Mouse (Mus musculus): ENCODE measurements at regions not wholly inside any gene's neighbourhood (a gene's known extent, or its start where the extent isn't known, plus 50 kb on each side); places are given as distances from the start of the nearest gene placed in this dataset.

DNA sequence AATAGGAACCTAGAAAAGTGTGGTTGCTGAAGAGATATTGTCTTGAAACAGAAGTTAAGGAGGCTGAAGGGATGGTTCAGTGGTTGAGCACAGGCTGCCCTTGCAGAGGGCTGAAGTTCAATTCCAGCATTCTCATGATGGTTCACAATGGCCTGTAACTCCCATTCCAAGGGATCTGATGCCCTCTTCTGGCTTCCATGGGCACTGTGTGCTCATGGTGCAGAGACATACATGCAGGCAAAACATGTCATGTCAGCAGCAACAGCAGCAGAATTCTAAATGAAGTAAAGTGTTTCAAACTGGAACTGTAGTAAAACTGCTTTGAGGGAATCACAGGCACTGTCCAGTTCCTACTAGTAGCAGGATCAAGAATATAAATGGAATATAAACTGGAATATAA is 162.7 kb upstream of the Zpld1 start:
- DNase-seq (ENCODE audit: low spot score in 2 of 2), result no peak

DNA sequence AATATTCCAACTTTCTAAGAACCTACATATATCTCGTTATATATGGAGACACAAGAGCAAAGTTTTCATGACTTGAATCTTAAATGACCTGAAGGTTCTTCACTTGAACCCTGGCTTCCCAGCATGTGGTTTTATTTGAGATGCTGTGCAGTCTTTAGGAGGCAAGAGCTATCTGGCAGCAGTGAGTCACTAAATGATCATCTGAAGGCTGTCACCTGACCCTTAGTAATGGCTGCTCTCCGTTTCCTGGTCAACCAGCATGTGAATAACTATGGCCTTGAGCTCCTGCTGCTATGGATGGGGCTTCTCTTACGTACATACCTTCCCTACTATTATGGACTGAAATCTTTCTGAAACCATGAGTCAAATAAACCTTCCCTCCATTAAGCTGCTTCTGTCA is 149.8 kb upstream of the Zpld1 start:
- DNase-seq (ENCODE audit: low spot score in 2 of 2), result no peak

GRCm38 (mm10) chr16:55442821-55443581 is 145.2 kb upstream of the Zpld1 start:
- DNase-seq (ENCODE audit: low spot score in 2 of 2), result no peak

DNA sequence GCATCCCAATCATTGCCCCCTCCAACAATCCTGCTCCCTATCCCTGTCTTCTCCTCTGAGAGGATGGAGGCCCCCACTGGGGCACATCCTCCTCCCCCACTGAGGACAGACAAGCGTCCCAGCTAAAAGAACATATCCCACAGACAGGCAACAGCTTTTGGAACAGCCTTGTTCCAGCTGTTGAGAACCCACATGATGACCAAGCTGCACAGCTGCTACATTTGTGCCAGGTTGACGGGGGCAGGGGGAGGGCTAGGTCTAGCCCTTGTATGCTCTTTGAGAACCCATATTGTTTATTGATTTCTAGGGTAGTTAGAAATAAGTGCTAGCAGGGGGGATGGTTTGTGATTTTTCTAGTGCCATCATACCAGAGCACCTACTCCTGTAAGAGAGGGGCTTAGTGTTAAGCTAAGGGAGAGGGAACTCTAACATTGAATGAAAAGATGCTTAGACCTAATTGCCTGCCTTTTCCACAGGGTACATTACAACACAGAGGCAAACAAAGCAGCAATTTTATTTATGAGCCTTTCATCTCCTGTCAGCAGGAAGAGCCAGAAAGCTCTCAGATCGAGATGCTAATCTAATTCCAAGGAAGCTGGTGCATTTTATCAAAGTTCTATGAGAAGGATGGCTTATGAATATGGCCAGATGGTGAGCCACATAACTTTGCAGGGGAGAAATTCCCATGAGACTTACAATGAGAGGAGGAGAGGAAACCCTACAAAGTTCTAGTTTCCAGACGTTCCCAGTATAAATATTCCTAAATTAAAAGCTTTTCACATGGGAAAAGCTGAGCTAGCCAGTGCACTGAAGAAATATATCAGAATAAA is 137.6 kb upstream of the Zpld1 start:
- no peak for DNase-seq (ENCODE audit: low spot score in 2 of 2)

- DNase-seq (ENCODE audit: low spot score in 2 of 2), result no peak
Observed at GRCm38 (mm10) chr16:55421569-55422342, 124.0 kb upstream of the Zpld1 start.

DNA sequence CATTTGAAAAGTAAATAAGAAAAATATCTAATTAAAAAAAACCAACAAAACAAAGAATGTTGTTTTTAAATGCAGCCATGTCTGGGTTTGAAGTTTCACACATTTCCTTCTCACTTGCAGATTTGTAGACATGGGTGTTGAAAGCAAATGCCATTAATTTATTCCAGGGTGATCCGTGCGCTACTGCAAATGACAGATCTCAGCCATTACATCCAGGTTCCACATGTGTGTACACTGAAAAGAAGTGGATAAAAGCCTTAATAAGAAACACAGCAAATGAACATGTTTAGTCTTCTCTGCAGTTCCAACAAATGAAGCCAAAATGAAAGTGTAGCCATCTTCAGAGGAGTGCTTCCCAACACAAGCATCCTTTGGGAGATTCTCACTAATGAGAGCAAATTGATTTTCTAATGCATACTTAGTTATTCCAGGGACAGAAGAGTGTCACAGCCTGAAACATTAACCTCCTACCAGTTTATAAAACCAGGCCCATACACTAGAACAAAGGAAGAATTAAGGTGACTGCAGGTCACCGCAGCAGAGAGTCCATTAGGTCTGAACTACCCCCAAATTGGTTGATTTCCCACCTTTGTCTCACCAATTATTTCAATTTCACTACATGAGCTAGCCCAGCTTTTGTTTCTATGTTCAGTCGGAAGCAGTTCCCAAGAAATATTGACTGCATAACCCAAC is 123.2 kb upstream of the Zpld1 start:
- DNase-seq (ENCODE audit: low spot score in 2 of 2), result no peak

GRCm38 (mm10) chr16:55418871-55419270 is 121.1 kb upstream of the Zpld1 start:
- no peak for DNase-seq (ENCODE audit: low spot score in 2 of 2)

DNA sequence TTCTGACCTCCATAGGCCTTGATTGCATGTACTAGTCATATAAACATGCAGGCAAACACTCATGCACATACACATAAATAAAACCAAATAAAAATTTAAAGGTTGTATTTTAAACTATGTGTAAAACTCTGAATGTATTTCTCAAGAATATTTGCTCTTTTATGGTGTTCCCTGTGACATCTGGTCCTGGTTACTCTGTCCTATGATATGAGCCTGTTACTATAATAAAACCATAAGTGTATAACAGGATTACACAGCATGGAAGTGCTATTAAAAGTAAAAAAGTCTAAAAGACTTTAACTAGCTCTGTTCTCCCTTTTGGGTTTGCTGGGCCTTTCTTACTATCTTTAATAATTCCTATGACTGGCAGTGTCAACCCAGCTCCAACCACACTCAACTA is 103.0 kb upstream of the Zpld1 start:
- DNase-seq (ENCODE audit: low spot score in 2 of 2), result no peak

GRCm38 (mm10) chr16:55394864-55395263 is 97.1 kb upstream of the Zpld1 start:
- DNase-seq (ENCODE audit: low spot score in 2 of 2), result no peak

- no peak for DNase-seq (ENCODE audit: low spot score in 2 of 2)
Observed at GRCm38 (mm10) chr16:55390400-55390799, 92.6 kb upstream of the Zpld1 start.

- DNase-seq (ENCODE audit: low spot score in 2 of 2), result no peak
Observed at GRCm38 (mm10) chr16:55379996-55380395, 82.2 kb upstream of the Zpld1 start.

DNA sequence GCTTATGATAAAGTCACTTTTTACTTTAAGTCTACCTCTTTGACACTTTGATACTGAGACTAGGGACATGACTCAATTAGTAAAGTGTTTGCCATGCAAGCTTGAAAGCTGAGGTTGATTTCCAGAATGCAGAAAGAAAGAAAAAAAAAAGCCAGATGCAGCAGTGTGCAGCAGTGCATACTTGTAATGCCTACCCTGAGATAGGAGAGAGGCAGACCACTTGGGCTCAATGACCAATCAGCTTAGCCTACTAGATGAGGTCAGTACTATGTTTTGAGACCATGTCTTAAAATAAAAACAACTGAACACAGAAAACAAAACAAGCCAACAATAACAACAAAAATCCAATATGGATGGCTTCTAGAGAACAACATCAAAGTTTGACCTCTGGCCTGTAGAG is 81.4 kb upstream of the Zpld1 start:
- no peak for DNase-seq (ENCODE audit: low spot score in 2 of 2)

DNA sequence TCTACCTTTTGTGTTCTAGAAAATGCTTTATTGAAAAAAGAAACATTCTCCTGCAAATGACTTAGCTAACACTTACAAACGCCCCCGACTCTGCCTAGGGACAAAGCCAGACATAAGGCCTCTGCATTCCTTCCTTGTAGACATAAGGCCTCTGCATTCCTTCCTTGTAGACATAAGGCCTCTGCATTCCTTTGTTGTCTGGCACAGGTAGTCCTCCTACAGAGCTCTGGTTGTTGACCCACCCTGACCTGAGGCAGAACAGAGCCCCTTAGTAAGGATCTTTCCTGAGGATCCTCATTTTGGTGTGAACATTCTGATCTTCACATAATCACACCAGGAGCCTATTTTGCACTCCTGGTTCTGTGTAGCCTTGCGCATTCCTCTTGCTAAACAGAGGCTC is 80.9 kb upstream of the Zpld1 start:
- DNase-seq (ENCODE audit: low spot score in 2 of 2), result no peak

DNA sequence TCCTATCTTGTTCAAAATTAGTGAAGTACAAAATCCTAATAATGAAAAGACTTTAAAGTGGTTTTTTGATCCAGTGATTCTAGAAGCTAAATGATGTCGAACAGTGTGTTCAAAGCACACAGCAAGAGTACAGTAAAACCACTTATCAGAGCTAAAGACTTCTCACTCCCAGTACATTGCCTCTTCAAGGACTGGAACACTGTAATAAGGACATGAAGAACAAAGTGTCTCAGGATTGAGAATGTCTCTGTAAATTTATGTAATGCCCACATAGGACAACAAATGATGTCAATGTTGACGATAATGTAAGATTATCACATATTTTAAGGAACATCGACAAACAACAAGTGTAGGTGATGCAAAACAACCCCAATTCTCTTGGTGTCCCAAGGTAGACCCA is 78.1 kb upstream of the Zpld1 start:
- DNase-seq (ENCODE audit: low spot score in 2 of 2), result no peak

GRCm38 (mm10) chr16:55357686-55358085 is 59.9 kb upstream of the Zpld1 start:
- no peak for DNase-seq (ENCODE audit: low spot score in 2 of 2)

- DNase-seq (ENCODE audit: low spot score in 2 of 2), result no peak
Observed at GRCm38 (mm10) chr16:55356097-55356496, 58.3 kb upstream of the Zpld1 start.
